Mouse (Mus musculus): ENCODE measurements at regions not wholly inside any gene's neighbourhood (a gene's known extent, or its start where the extent isn't known, plus 50 kb on each side); places are given as distances from the start of the nearest gene placed in this dataset.

- TF ChIP-seq CTCF (IDR thresholded peaks at IDR 0.05; ENCODE audit: low read depth) (no peak), EP300 (IDR thresholded peaks at IDR 0.05; ENCODE audit: low read depth) (no peak)
Observed at GRCm38 (mm10) chr13:75440051-75440450, 266.5 kb upstream of the Ell2 start.

All from liver, embryonic 14.5 days (tissue).